Mouse (Mus musculus): ENCODE measurements around the gene Ints7. TPM values are rescaled to one million over a fixed set of nuclear protein-coding genes. Genes with fewer than 3 reads are reported as not detected.

Ints7 gene
- polyA plus RNA-seq, 1 experiment from 2014 or later: 42.7 TPM

GRCm38 (mm10) chr1:191592016-191592720 lies 16.7 kb downstream of the Ints7 start:
- Histone ChIP-seq H3K4me2 (no peak overlapping the region), H3K9ac (no peak overlapping the region), H3K27ac (no peak overlapping the region), H3K4me3 (no peak overlapping the region), H3K9me3 (no peaks in the 10 kb centered on the region), H3K27me3 (replicated peaks) (no peaks in the 10 kb centered on the region), H3K4me1 (no peaks in the 10 kb centered on the region), H3K36me3 (replicated peaks) (peaks cover 25% of the 10 kb centered on the region)
- WGBS: 90% methylated on average over 12 of the region's 12 CpGs
- no peak for ATAC-seq (replicated peaks)

GRCm38 (mm10) chr1:191596076-191596475 lies 20.6 kb downstream of the Ints7 start:
- no peak overlapping the region for H3K9ac ChIP-seq
- no peak for ATAC-seq (replicated peaks)
- no peak overlapping the region for H3K4me2 ChIP-seq
- no peak overlapping the region for H3K4me3 ChIP-seq
- WGBS: 96% methylated on average over 8 of the region's 8 CpGs
- no peaks in the 10 kb centered on the region for H3K4me1 ChIP-seq
- H3K27me3 ChIP-seq (replicated peaks): no peaks in the 10 kb centered on the region
- H3K9me3 ChIP-seq: no peaks in the 10 kb centered on the region
- H3K36me3 ChIP-seq (replicated peaks): peaks cover 23% of the 10 kb centered on the region
- no peak overlapping the region for H3K27ac ChIP-seq

- Histone ChIP-seq H3K4me2 (no peak overlapping the region), H3K27me3 (replicated peaks) (no peaks in the 10 kb centered on the region), H3K4me3 (no peak overlapping the region), H3K27ac (no peak overlapping the region), H3K4me1 (no peaks in the 10 kb centered on the region), H3K36me3 (replicated peaks) (peaks cover 23% of the 10 kb centered on the region), H3K9ac (no peak overlapping the region), H3K9me3 (no peaks in the 10 kb centered on the region)
- 86% methylated on average over 5 of the region's 5 CpGs for WGBS
- ATAC-seq (replicated peaks): no peak
Measured at GRCm38 (mm10) chr1:191599210-191599609, 23.8 kb downstream of the Ints7 start.

- H3K9me3 ChIP-seq: no peaks in the 10 kb centered on the region
- no peak overlapping the region for H3K27ac ChIP-seq
- H3K9ac ChIP-seq: no peak overlapping the region
- no peak for ATAC-seq (replicated peaks)
- no peaks in the 10 kb centered on the region for H3K27me3 ChIP-seq (replicated peaks)
- 66% methylated on average over 3 of the region's 3 CpGs for WGBS
- H3K36me3 ChIP-seq (replicated peaks): peaks cover 18% of the 10 kb centered on the region; the same call in 1 of the 2 replicates
- no peak overlapping the region for H3K4me3 ChIP-seq
- H3K4me2 ChIP-seq: no peak overlapping the region
- H3K4me1 ChIP-seq: no peaks in the 10 kb centered on the region
Measured at GRCm38 (mm10) chr1:191604690-191605089, 29.3 kb downstream of the Ints7 start.

GRCm38 (mm10) chr1:191609051-191609450 lies 33.6 kb downstream of the Ints7 start:
- Histone ChIP-seq H3K36me3 (replicated peaks) (peaks cover 39% of the 10 kb centered on the region), H3K27ac (no peak overlapping the region), H3K4me2 (no peak overlapping the region), H3K27me3 (replicated peaks) (no peaks in the 10 kb centered on the region), H3K4me1 (no peaks in the 10 kb centered on the region), H3K9ac (no peak overlapping the region), H3K4me3 (no peak overlapping the region), H3K9me3 (no peaks in the 10 kb centered on the region)
- no peak for ATAC-seq (replicated peaks)
- WGBS: 96% methylated on average over 6 of the region's 6 CpGs

GRCm38 (mm10) chr1:191609578-191609977 lies 34.1 kb downstream of the Ints7 start:
- no peaks in the 10 kb centered on the region for H3K27me3 ChIP-seq (replicated peaks)
- H3K27ac ChIP-seq: no peak overlapping the region
- no peaks in the 10 kb centered on the region for H3K4me1 ChIP-seq
- H3K4me2 ChIP-seq: no peak overlapping the region
- H3K4me3 ChIP-seq: no peak overlapping the region
- H3K9me3 ChIP-seq: no peaks in the 10 kb centered on the region
- 90% methylated on average over 1 of the region's 1 CpGs for WGBS
- H3K36me3 ChIP-seq (replicated peaks): peaks cover 45% of the 10 kb centered on the region
- no peak overlapping the region for H3K9ac ChIP-seq
- no peak for ATAC-seq (replicated peaks)

- Histone ChIP-seq H3K9me3 (no peaks in the 10 kb centered on the region), H3K36me3 (replicated peaks) (peaks cover 48% of the 10 kb centered on the region), H3K27me3 (replicated peaks) (no peaks in the 10 kb centered on the region), H3K9ac (no peak overlapping the region), H3K27ac (no peak overlapping the region), H3K4me2 (no peak overlapping the region), H3K4me3 (no peak overlapping the region), H3K4me1 (no peaks in the 10 kb centered on the region)
- 93% methylated on average over 7 of the region's 7 CpGs for WGBS
- no peak for ATAC-seq (replicated peaks)
Measured at GRCm38 (mm10) chr1:191610357-191610756, 34.9 kb downstream of the Ints7 start.

- H3K36me3 ChIP-seq (replicated peaks): peaks cover 48% of the 10 kb centered on the region
- H3K4me1 ChIP-seq: no peaks in the 10 kb centered on the region
- H3K27me3 ChIP-seq (replicated peaks): no peaks in the 10 kb centered on the region
- H3K27ac ChIP-seq: no peak overlapping the region
- no peak overlapping the region for H3K9ac ChIP-seq
- H3K4me2 ChIP-seq: no peak overlapping the region
- no peak overlapping the region for H3K4me3 ChIP-seq
- 84% methylated on average over 9 of the region's 9 CpGs for WGBS
- ATAC-seq (replicated peaks): no peak
- no peaks in the 10 kb centered on the region for H3K9me3 ChIP-seq
Measured at GRCm38 (mm10) chr1:191611686-191612085, 36.2 kb downstream of the Ints7 start.

GRCm38 (mm10) chr1:191612877-191613276 lies 37.4 kb downstream of the Ints7 start:
- Histone ChIP-seq H3K9me3 (no peaks in the 10 kb centered on the region), H3K36me3 (replicated peaks) (peaks cover 52% of the 10 kb centered on the region), H3K4me2 (no peak overlapping the region), H3K4me3 (no peak overlapping the region), H3K27ac (no peak overlapping the region), H3K4me1 (no peaks in the 10 kb centered on the region), H3K9ac (no peak overlapping the region), H3K27me3 (replicated peaks) (no peaks in the 10 kb centered on the region)
- ATAC-seq (replicated peaks): no peak
- 87% methylated on average over 16 of the region's 16 CpGs for WGBS

GRCm38 (mm10) chr1:191616245-191616644 lies 40.8 kb downstream of the Ints7 start:
- H3K9ac ChIP-seq: no peak overlapping the region
- H3K4me3 ChIP-seq: no peak overlapping the region
- WGBS: 65% methylated on average over 8 of the region's 8 CpGs
- H3K4me2 ChIP-seq: no peak overlapping the region
- H3K9me3 ChIP-seq: no peaks in the 10 kb centered on the region
- no peak overlapping the region for H3K27ac ChIP-seq
- H3K36me3 ChIP-seq (replicated peaks): peaks cover 70% of the 10 kb centered on the region
- no peaks in the 10 kb centered on the region for H3K4me1 ChIP-seq
- H3K27me3 ChIP-seq (replicated peaks): no peaks in the 10 kb centered on the region
- no peak for ATAC-seq (replicated peaks)

- Histone ChIP-seq H3K36me3 (replicated peaks) (peaks cover 69% of the 10 kb centered on the region), H3K4me1 (no peaks in the 10 kb centered on the region), H3K4me2 (no peak overlapping the region), H3K27me3 (replicated peaks) (no peaks in the 10 kb centered on the region), H3K27ac (no peak overlapping the region), H3K9me3 (no peaks in the 10 kb centered on the region), H3K4me3 (no peak overlapping the region), H3K9ac (no peak overlapping the region)
- ATAC-seq (replicated peaks): no peak
- 93% methylated on average over 3 of the region's 3 CpGs for WGBS
Measured at GRCm38 (mm10) chr1:191617589-191617988, 42.2 kb downstream of the Ints7 start.

- Histone ChIP-seq H3K9me3 (no peaks in the 10 kb centered on the region), H3K4me2 (no peak overlapping the region), H3K9ac (no peak overlapping the region), H3K36me3 (replicated peaks) (peaks cover 63% of the 10 kb centered on the region), H3K4me1 (no peaks in the 10 kb centered on the region), H3K4me3 (no peak overlapping the region), H3K27me3 (replicated peaks) (no peaks in the 10 kb centered on the region), H3K27ac (no peak overlapping the region)
- no peak for ATAC-seq (replicated peaks)
- 93% methylated on average over 12 of the region's 12 CpGs for WGBS
Measured at GRCm38 (mm10) chr1:191618067-191618766, 42.8 kb downstream of the Ints7 start.

GRCm38 (mm10) chr1:191621096-191621495 lies 45.7 kb downstream of the Ints7 start:
- Histone ChIP-seq H3K4me3 (no peak overlapping the region), H3K4me2 (no peak overlapping the region), H3K9me3 (no peaks in the 10 kb centered on the region), H3K27me3 (replicated peaks) (no peaks in the 10 kb centered on the region), H3K36me3 (replicated peaks) (peaks cover 44% of the 10 kb centered on the region), H3K4me1 (no peaks in the 10 kb centered on the region), H3K9ac (no peak overlapping the region), H3K27ac (no peak overlapping the region)
- ATAC-seq (replicated peaks): no peak
- WGBS: 95% methylated on average over 8 of the region's 8 CpGs

All from midbrain, embryonic 15.5 days (tissue).